Comparison of ENCODE assay signal across 26 mouse cellular contexts in the genomic region with DNA sequence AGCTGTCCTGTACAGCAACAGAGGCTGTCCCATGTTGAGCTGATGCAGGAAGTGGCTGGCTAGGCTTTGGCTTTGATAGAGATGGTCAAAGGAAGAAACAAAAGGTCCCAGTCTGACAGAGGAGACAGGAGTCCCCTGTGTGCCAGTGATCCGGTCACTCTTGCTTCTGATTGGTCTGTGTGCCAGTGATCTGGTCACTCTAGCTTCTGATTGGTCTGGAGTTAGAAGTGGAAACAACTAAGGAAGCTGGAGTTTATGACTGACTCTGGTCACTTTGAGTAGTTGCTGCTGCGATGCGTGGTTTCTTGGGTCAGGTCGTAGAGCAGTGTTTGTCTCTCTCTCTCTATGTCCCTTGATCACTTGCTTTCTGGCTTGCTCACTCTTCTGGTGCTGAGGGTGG. TPM values are rescaled to one million over a fixed set of nuclear protein-coding genes. Genes with fewer than 3 reads are reported as not detected.
DNase-seq lines count a peak whose midpoint lies in the region; ATAC-seq and TF ChIP-seq lines count a peak whose summit lies in the region.
"Had no signal": no experiment of that assay in that cellular context is flagged by ENCODE, and none has a peak within 500 bp of the region (broad histone marks: within the 10 kb centered on the region; RNA-seq: fewer than 3 reads in every experiment).

No protein-coding gene starts in this region.

- H3K4me3 ChIP-seq in lung, adult 2 months (replicated peaks; ENCODE audit: extremely low read depth, low read depth, low read length): no peak overlapping the region
- no peak overlapping the region for H3K4me3 ChIP-seq in embryonic facial prominence, embryonic 10.5 days
- H3K4me3 ChIP-seq: embryonic facial prominence, embryonic 12.5 days; forebrain, embryonic 13.5 days; forebrain, embryonic 15.5 days had no signal

- no peak overlapping the region for H3K27ac ChIP-seq in embryonic facial prominence, embryonic 10.5 days (replicated peaks)
- H3K27ac ChIP-seq: embryonic facial prominence, embryonic 12.5 days; forebrain, embryonic 13.5 days; forebrain, embryonic 15.5 days had no signal

- DNase-seq in lung, adult 2 months: no peak
- no peak for DNase-seq in lung, postnatal 14 days
- peak; percentile 56 for DNase-seq in adipocyte (ENCODE audit: low spot score)
- peak; percentile 7 for DNase-seq in embryonic facial prominence, embryonic 10.5 days (ENCODE audit: low spot score)
- DNase-seq in right cerebral cortex, postnatal 4 days: no peak
- DNase-seq: adrenal gland, adult 8-10 months; adrenal gland, postnatal 14 days; adrenal gland, postnatal 36 days; B cell, adult 2 months; cerebellum, adult 11-12 months; cerebellum, adult 2 months; cerebellum, adult 9-10 months; cerebellum, postnatal 10 days; cerebellum, postnatal 25 days; embryo, embryonic 11 days; forebrain, postnatal 0 days had no signal

- H3K27me3 ChIP-seq in embryonic facial prominence, embryonic 10.5 days (replicated peaks; ENCODE audit: low read depth, poor library complexity, severe bottlenecking): no peaks in the 10 kb centered on the region
- H3K27me3 ChIP-seq: CH12.LX; embryonic facial prominence, embryonic 12.5 days; forebrain, embryonic 13.5 days; forebrain, embryonic 15.5 days; Patski had no signal

- H3K4me1 ChIP-seq in lung, adult 2 months (ENCODE audit: control insufficient read depth, insufficient read depth, low read length): peaks cover 3% of the 10 kb centered on the region; the same call in 1 of the 2 replicates
- H3K4me1 ChIP-seq in embryonic facial prominence, embryonic 10.5 days: peaks cover 6% of the 10 kb centered on the region; the same call in 1 of the 2 replicates
- H3K4me1 ChIP-seq: embryonic facial prominence, embryonic 12.5 days; forebrain, embryonic 13.5 days; forebrain, embryonic 15.5 days had no signal

- no peak for TF ChIP-seq CTCF in lung, adult 2 months (IDR thresholded peaks at IDR 0.05; ENCODE audit: insufficient read depth, low read length)

- peaks cover 32% of the 10 kb centered on the region for H3K36me3 ChIP-seq in embryonic facial prominence, embryonic 10.5 days (replicated peaks)

- no peak for ATAC-seq in cerebellum, adult (ENCODE audit: insufficient number of reproducible peaks, low FRiP score, low TSS enrichment)
- ATAC-seq: activated CD4-positive, CD25-positive, alpha-beta regulatory T cell, adult 4 months; CD4-positive, CD25-positive, alpha-beta regulatory T cell, adult 4 months; forebrain, embryonic 13.5 days; forebrain, embryonic 15.5 days; forebrain, postnatal 0 days; Patski had no signal

- 0 out of 2 replicates have a peak, but pooled peaks have one; percentile 8 for TF ChIP-seq POLR2A in lung, adult 2 months (IDR thresholded peaks at IDR 0.05; ENCODE audit: borderline replicate concordance, extremely low read depth, low read depth, low read length)

- WGBS in lung, adult 2 months: 77% methylated on average over 4 of the region's 4 CpGs
- WGBS in embryonic facial prominence, embryonic 10.5 days: 94% methylated on average over 4 of the region's 4 CpGs

- H3K9me3 ChIP-seq in embryonic facial prominence, embryonic 10.5 days: no peaks in the 10 kb centered on the region
- H3K9me3 ChIP-seq: embryonic facial prominence, embryonic 12.5 days; forebrain, embryonic 13.5 days; forebrain, embryonic 15.5 days; G1E had no signal

RNA-seq across cellular contexts. Expression of gene Slc25a10, which starts 10.1 kb away (rescaled TPM):
- 157 and 174 TPM in 2 replicates for polyA plus RNA-seq in lung, adult 2 months (2012; rRNA removed)
- polyA plus RNA-seq in embryonic facial prominence, embryonic 10.5 days (2016; fragmentation: Nextera tagmentation; extraction: Ambion mirVana): 68.6 and 69.4 TPM in 2 replicates

RNA-seq across cellular contexts. Expression of gene Mrpl12, which starts 17.3 kb away (rescaled TPM):
- 48.0 and 51.4 TPM in 2 replicates for polyA plus RNA-seq in lung, adult 2 months (2012; rRNA removed)
- 206 and 216 TPM in 2 replicates for polyA plus RNA-seq in embryonic facial prominence, embryonic 10.5 days (2016; fragmentation: Nextera tagmentation; extraction: Ambion mirVana)

RNA-seq across cellular contexts. Expression of gene Gcgr, which starts 28.8 kb away (rescaled TPM):
- polyA plus RNA-seq in lung, adult 2 months (2012; rRNA removed): 0.86 and 1.0 TPM in 2 replicates
- 0.33 and 0.62 TPM in 2 replicates for polyA plus RNA-seq in embryonic facial prominence, embryonic 10.5 days (2016; fragmentation: Nextera tagmentation; extraction: Ambion mirVana)
- polyA plus RNA-seq: activated CD4-positive, CD25-positive, alpha-beta regulatory T cell, adult 4 months; CD4-positive, CD25-positive, alpha-beta regulatory T cell, adult 4 months; forebrain, embryonic 11.5 days; G1E; Patski had no signal

RNA-seq across cellular contexts. Expression of gene Arl16, which starts 34.3 kb away (rescaled TPM):
- polyA plus RNA-seq in lung, adult 2 months (2012; rRNA removed): 15.6 and 17.3 TPM in 2 replicates
- polyA plus RNA-seq in embryonic facial prominence, embryonic 10.5 days (2016; fragmentation: Nextera tagmentation; extraction: Ambion mirVana): 55.9 and 66.9 TPM in 2 replicates

RNA-seq across cellular contexts. Expression of gene Ccdc137, which starts 43.8 kb away (rescaled TPM):
- 11.0 and 14.5 TPM in 2 replicates for polyA plus RNA-seq in lung, adult 2 months (2012; rRNA removed)
- polyA plus RNA-seq in embryonic facial prominence, embryonic 10.5 days (2016; fragmentation: Nextera tagmentation; extraction: Ambion mirVana): 49.6 and 50.7 TPM in 2 replicates

Comparison
In these comparisons a context has a peak if more than half of its experiments do, and no peak if none do; other contexts are left out.
1. DNase-seq: peak in adipocyte (single experiment) and embryonic facial prominence, embryonic 10.5 days (single experiment); none in lung, adult 2 months (single experiment), lung, postnatal 14 days (single experiment) and right cerebral cortex, postnatal 4 days (single experiment).